Mouse (Mus musculus) forebrain, embryonic 11.5 days (tissue): ENCODE results near the gene Derl3. TPM values are rescaled to one million over a fixed set of nuclear protein-coding genes. Genes with fewer than 3 reads are reported as not detected.

ENCODE experiments used
- ATAC-seq: fragments of 200-750 bp; cut with Nextera tagmentation; replicated peaks from 2 replicates; pipeline ENCODE4 v1.8.0; 2017; ENCODE audit warnings: moderate TSS enrichment; ENCODE audit not compliant: low FRiP score
- DNase-seq: peaks from one replicate; pipeline ENCODE4 v3.0.0-alpha.2; 2017; ENCODE audit warnings: low spot score
- H3K27ac ChIP-seq: fragments of 300-500 bp; sonication (generic); 2 replicates; pipeline ENCODE4 v1.5.1; 2014; ENCODE audit warnings: low read depth, low read length
- H3K27me3 ChIP-seq: fragments of 300-500 bp; sonication (generic); 2 replicates; pipeline ENCODE4 v1.6.1; 2014; ENCODE audit warnings: mild to moderate bottlenecking, low read length, mixed read lengths; ENCODE audit not compliant: control insufficient read depth, insufficient read depth
- H3K36me3 ChIP-seq: fragments of 300-500 bp; sonication (generic); 2 replicates; pipeline ENCODE4 v1.6.1; 2014; ENCODE audit warnings: mild to moderate bottlenecking, low read length, moderate library complexity, mixed read lengths; ENCODE audit not compliant: control insufficient read depth, insufficient read depth
- H3K4me1 ChIP-seq: fragments of 300-500 bp; sonication (generic); replicated peaks from 2 replicates; pipeline ENCODE4 v1.6.1; 2014; ENCODE audit warnings: low read length, mixed read lengths; ENCODE audit not compliant: control insufficient read depth, insufficient read depth
- H3K4me2 ChIP-seq: fragments of 300-500 bp; sonication (generic); 2 replicates; pipeline ENCODE4 v1.6.1; 2014; ENCODE audit warnings: low read depth, mild to moderate bottlenecking, low read length, moderate library complexity, mixed read lengths; ENCODE audit not compliant: severe bottlenecking
- H3K4me3 ChIP-seq: fragments of 300-500 bp; sonication (generic); 2 replicates; pipeline ENCODE4 v1.5.1; 2014; ENCODE audit warnings: low read depth, low read length
- H3K9ac ChIP-seq: fragments of 300-500 bp; sonication (generic); 2 replicates; pipeline ENCODE4 v1.6.1; 2014; ENCODE audit warnings: low read length
- H3K9me3 ChIP-seq: fragments of 300-500 bp; sonication (generic); 2 replicates; pipeline ENCODE4 v1.6.1; 2016; ENCODE audit warnings: low read length, mixed read lengths; ENCODE audit not compliant: control insufficient read depth
- WGBS: fragments of 180-500 bp; shearing (Covaris S2); extraction: QIAGEN DNeasy Blood & Tissue Kit; methylation state at CpG from one replicate; pipeline ENCODE4 v1.1.7; 2014; 5-methylcytosine and 5-hydroxymethylcytosine counted together
- polyA plus RNA-seq: library from polyadenylated mRNA; unstranded; fragments of >200 nt; fragmentation: Nextera tagmentation; extraction: Ambion mirVana; gene quantifications from 2 replicates; pipeline ENCODE4 v1.2.1, GENCODE M21; 2014

Gene Derl3
- polyA plus RNA-seq, 1 experiment from 2014 or later: 3.4 TPM

DNA sequence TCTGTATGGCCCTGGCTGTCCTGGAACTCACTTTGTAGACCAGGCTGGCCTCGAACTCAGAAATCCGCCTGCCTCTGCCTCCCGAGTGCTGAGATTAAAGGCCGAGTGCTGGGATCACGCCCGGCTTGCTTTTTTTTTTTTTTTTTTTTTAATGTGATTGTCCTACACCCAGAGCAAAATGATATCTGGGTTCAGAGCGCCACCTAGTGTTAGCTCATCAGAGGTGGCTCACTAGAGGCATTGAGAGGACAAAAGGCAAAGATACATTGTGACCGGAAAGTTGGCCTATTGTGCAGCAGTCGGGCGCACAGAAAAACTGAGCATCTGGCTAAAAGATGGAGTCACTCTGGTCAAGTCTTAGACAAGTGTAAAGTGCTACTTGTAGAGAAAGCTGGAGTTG is 39.8 kb upstream of the Derl3 start:
- H3K27ac ChIP-seq: no peak overlapping the region
- WGBS: 23% methylated on average over 10 of the region's 10 CpGs

DNA sequence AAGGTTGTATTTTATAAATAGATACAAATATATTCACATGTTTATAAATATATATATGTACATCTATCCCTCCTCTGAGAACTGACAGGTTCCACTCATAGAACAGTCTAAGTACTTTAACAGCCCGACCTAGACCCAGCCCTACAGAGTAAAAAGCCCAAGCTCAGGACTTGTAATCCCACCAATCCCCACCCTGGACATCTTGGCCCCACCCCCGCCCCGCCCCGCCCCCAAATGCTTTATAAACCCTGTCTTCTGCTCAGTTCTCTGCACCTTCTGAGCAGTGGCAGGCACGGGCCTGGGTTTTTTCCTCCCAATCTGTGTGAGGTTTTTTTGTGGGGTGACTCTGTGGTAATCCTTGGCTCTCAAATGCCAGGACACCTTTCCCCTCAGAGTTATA is 39.1 kb upstream of the Derl3 start:
- Histone ChIP-seq H3K9me3 (no peaks in the 10 kb centered on the region), H3K4me3 (no peak overlapping the region), H3K9ac (no peak overlapping the region), H3K4me1 (peaks cover 8% of the 10 kb centered on the region), H3K27me3 (no peaks in the 10 kb centered on the region), H3K36me3 (no peaks in the 10 kb centered on the region; the same call in 1 of the 2 replicates), H3K4me2 (no peak overlapping the region), H3K27ac (no peak overlapping the region)
- ATAC-seq (peak; percentile 29; the same call in 1 of the 2 replicates), DNase-seq (no peak)
- 46% methylated on average over 5 of the region's 5 CpGs for WGBS

More for the DNA sequence above, 39.8 kb upstream of the Derl3 start:
- Histone ChIP-seq H3K9me3 (no peaks in the 10 kb centered on the region), H3K27me3 (no peaks in the 10 kb centered on the region), H3K4me3 (no peak overlapping the region), H3K36me3 (no peaks in the 10 kb centered on the region; the same call in 1 of the 2 replicates), H3K9ac (no peak overlapping the region), H3K4me2 (no peak overlapping the region), H3K4me1 (peaks cover 6% of the 10 kb centered on the region)
- DNase-seq (peak; percentile 84), ATAC-seq (peak; percentile 65)

DNA sequence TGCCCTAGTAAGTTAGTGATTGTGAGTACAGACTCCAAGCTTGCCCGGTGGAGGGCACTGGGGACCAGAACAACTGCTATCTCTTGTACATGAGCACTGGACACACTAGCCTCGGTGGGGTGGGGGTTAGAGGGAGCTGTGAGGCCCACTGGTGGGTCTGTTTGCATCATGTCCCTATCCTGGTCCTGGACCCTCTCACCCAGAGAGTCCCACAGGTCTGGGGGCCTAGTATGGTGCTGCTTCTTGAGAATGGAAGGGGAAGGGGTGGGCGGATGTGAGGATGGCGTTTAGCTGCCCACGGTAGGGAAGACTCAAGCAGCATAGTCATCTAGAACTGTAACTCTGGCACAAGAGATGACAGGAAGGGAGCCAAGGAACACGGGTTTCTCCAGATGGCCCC is 38.4 kb upstream of the Derl3 start:
- ATAC-seq (no peak), DNase-seq (no peak)
- no peaks in the 10 kb centered on the region; the same call in 1 of the 2 replicates for H3K36me3 ChIP-seq
- no peak overlapping the region for H3K9ac ChIP-seq
- H3K4me2 ChIP-seq: no peak overlapping the region
- H3K27me3 ChIP-seq: no peaks in the 10 kb centered on the region
- 89% methylated on average over 6 of the region's 6 CpGs for WGBS
- H3K4me3 ChIP-seq: no peak overlapping the region
- H3K4me1 ChIP-seq: peaks cover 8% of the 10 kb centered on the region
- no peaks in the 10 kb centered on the region for H3K9me3 ChIP-seq
- H3K27ac ChIP-seq: no peak overlapping the region

DNA sequence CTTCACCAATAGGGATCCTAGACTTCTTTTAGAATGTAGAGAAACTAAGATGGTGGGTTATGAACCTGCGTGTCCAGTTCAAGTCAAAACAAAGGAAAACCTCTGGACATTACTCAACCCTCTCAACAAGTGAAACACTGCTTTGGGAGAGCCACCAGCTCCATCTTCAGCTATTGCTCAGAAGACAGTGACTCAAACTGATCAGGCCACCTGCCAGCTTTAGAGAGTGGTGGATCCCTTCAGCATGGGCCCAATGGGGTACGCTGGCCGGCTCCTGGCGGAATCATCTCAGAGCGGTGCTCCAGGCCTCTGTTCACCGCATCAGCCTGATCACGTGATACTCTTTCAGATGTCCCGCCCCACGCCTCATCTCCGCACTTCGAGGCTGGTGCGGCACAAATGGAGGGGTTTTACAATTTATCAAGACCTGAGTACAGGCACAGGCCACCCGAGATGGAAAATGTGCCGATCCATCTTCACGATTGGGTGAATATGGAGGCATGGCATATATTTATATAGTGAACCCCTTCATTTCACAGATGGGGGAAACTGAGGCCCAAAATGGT is 37.7 kb upstream of the Derl3 start:
- 90% methylated on average over 15 of the region's 15 CpGs for WGBS
- ATAC-seq (no peak), DNase-seq (no peak)
- Histone ChIP-seq H3K4me1 (peaks cover 8% of the 10 kb centered on the region), H3K4me3 (no peak overlapping the region), H3K36me3 (no peaks in the 10 kb centered on the region; the same call in 1 of the 2 replicates), H3K4me2 (no peak overlapping the region), H3K27me3 (no peaks in the 10 kb centered on the region), H3K9me3 (no peaks in the 10 kb centered on the region), H3K9ac (no peak overlapping the region), H3K27ac (no peak overlapping the region)

DNA sequence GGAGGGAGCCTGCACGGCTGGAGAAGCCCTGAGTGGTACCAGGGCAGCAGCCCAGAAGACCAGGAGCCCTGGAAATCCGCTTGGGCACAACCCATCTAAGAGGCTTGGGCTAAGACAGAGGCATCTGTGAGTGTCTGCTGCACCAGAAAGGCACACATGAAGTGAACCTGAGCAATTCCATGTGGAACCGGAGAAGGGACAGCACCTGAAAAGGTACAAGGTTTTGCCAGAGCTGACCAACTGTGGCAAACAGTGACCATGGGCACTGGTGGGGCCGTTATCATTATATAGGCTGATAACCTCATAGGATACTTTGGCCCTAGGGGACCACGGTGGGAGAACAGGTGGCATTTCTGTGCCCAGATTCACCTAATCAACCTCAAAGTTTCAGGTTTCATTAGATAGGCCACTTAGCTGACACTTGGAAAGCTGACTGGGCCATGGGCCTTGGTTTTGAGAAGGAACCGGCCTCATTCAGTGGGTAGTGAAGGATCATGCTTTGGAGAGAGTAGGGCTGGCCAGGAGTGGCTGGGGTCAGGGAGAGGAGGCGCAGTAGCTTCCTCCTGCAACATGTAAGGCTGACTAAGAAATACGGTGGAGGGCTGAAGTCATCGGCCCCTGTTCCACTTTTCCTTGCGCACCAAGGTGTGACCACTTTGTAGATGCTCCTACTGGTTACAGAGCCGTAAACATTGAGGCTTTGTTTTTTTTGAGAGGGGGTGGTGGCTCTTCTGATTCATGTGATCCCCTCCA is 36.9 kb upstream of the Derl3 start:
- Histone ChIP-seq H3K27ac (no peak overlapping the region), H3K4me1 (peaks cover 11% of the 10 kb centered on the region), H3K9me3 (no peaks in the 10 kb centered on the region), H3K27me3 (no peaks in the 10 kb centered on the region), H3K36me3 (no peaks in the 10 kb centered on the region; the same call in 1 of the 2 replicates), H3K9ac (no peak overlapping the region), H3K4me3 (no peak overlapping the region), H3K4me2 (no peak overlapping the region)
- ATAC-seq: no peak
- DNase-seq: no peak
- WGBS: 81% methylated on average over 11 of the region's 11 CpGs

DNA sequence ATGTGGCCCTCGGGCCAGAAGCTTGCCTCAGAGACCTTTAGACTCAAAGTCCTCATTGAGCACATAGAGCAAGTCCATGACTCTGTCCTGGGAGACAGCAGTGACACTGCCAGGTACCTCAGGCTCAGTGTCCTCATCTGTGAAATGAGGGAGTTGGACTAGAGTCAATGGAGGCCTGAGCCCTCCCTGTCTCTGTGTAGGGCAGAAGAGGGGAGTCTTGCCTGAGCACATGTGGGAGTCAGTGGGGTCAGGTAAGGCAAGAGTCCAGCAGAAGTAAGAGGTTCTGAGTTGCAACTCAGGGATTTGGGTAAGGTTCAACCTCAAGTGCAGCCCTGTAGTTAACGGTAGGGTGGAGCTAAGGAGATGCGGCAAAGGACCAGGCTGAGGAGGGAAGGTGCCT is 36.2 kb upstream of the Derl3 start:
- no peak overlapping the region for H3K4me3 ChIP-seq

DNA sequence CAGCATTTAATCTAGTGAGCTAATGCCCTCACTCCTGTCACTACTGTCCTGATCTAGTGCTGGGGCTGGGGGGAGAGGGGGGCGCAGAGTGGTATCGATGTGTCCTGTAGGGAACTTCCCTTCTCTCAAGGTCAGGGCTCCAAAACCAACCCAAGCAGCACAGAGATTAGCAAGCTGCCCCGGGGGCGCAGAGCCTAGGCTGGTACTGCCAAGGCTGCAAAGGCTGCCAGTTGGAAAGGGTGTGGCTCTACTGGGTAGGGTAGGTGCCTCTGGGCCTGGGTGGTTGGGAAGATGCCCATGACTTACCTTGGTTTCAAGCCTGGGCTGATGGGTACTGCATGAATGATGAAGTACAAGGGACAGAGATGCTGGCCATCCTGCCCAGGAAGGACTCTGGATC is 35.6 kb upstream of the Derl3 start:
- Histone ChIP-seq H3K36me3 (no peaks in the 10 kb centered on the region; the same call in 1 of the 2 replicates), H3K9me3 (no peaks in the 10 kb centered on the region), H3K4me3 (no peak overlapping the region), H3K27me3 (no peaks in the 10 kb centered on the region), H3K4me2 (no peak overlapping the region), H3K4me1 (peaks cover 11% of the 10 kb centered on the region), H3K27ac (no peak overlapping the region), H3K9ac (no peak overlapping the region)
- DNase-seq: no peak
- 96% methylated on average over 4 of the region's 4 CpGs for WGBS
- ATAC-seq: no peak

More for the DNA sequence above, 36.2 kb upstream of the Derl3 start:
- H3K9ac ChIP-seq: no peak overlapping the region
- 84% methylated on average over 3 of the region's 3 CpGs for WGBS
- H3K4me2 ChIP-seq: no peak overlapping the region
- H3K4me1 ChIP-seq: peaks cover 11% of the 10 kb centered on the region
- no peak overlapping the region for H3K27ac ChIP-seq
- DNase-seq (no peak), ATAC-seq (no peak)
- no peaks in the 10 kb centered on the region for H3K9me3 ChIP-seq
- no peaks in the 10 kb centered on the region; the same call in 1 of the 2 replicates for H3K36me3 ChIP-seq
- H3K27me3 ChIP-seq: no peaks in the 10 kb centered on the region

DNA sequence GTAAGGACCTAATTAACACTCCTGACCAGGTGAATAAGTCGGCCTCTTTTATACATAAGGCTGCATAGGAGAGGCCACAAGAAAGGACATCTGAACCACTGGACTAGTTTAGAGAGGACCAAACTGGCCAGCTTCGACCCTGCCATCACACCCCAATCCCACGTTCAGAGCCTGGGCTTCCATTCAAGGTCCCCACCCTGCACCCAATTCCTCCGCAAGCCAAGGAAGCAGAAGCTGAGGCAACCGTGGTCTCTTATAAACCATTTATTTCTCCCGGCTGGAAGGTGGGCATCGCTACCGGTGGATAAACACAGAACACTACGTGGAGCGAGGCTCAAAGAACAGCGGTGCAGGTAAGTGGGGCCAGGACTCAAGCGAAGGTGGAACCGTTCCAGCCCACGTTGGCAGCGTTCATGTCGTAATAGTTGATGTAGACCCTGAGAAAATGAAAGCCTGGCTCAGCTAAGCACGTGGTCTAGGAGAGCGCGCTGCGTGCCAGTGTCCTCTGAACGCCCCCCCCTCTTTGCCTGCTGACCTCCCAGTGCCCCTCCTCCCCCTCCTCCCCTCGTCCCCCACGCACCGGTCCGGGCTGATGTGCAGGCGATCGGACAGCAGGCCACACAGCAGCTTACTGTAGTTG is 34.0 kb upstream of the Derl3 start:
- peak; percentile 84 for DNase-seq
- H3K9me3 ChIP-seq: no peaks in the 10 kb centered on the region
- ATAC-seq: peak; percentile 75
- 2% methylated on average over 26 of the region's 27 CpGs for WGBS
- H3K4me3 ChIP-seq: peak overlapping the region; percentile 68
- no peaks in the 10 kb centered on the region for H3K27me3 ChIP-seq
- 0 out of 2 replicates have a peak overlapping the region, but pooled peaks have one; percentile 25 for H3K27ac ChIP-seq
- H3K9ac ChIP-seq: peak overlapping the region; percentile 93
- no peaks in the 10 kb centered on the region; the same call in 1 of the 2 replicates for H3K36me3 ChIP-seq
- H3K4me2 ChIP-seq: peak overlapping the region; percentile 78
- peaks cover 11% of the 10 kb centered on the region for H3K4me1 ChIP-seq
